Mouse (Mus musculus) forebrain, embryonic 10.5 days (tissue): ENCODE data around the gene Mrpl28. TPM values are rescaled to one million over a fixed set of nuclear protein-coding genes. Genes with fewer than 3 reads are reported as not detected.
"Not testable (repeated sequence)": the region's sequence is repeated elsewhere in the genome, so short reads cannot be mapped to it uniquely, and the experiment has no call there.

Experiments used
- DNase-seq: peaks from one replicate; pipeline ENCODE4 v3.0.0-alpha.2; 2017; ENCODE audit warnings: low spot score; ENCODE audit errors: extremely low spot score
- H3K27ac ChIP-seq: fragments of 300-500 bp; sonication (generic); 2 replicates; pipeline ENCODE4 v1.5.1; 2016; ENCODE audit warnings: mild to moderate bottlenecking
- H3K27me3 ChIP-seq: fragments of 300-500 bp; sonication (generic); 2 replicates; pipeline ENCODE4 v1.6.1; 2016; ENCODE audit warnings: mild to moderate bottlenecking; ENCODE audit not compliant: poor library complexity, severe bottlenecking
- H3K36me3 ChIP-seq: fragments of 300-500 bp; sonication (generic); replicated peaks from 2 replicates; pipeline ENCODE4 v1.6.1; 2016; ENCODE audit warnings: mild to moderate bottlenecking, moderate library complexity
- H3K4me1 ChIP-seq: fragments of 300-500 bp; sonication (generic); 2 replicates; pipeline ENCODE4 v1.6.1; 2016
- H3K4me3 ChIP-seq: fragments of 300-500 bp; sonication (generic); 2 replicates; pipeline ENCODE4 v1.5.1; 2016; ENCODE audit warnings: mild to moderate bottlenecking, moderate library complexity
- H3K9me3 ChIP-seq: fragments of 300-500 bp; sonication (generic); 2 replicates; pipeline ENCODE4 v1.6.1; 2016; ENCODE audit warnings: mild to moderate bottlenecking, moderate library complexity
- WGBS: fragments of 180-500 bp; shearing (Covaris S2); methylation state at CpG from one replicate; pipeline ENCODE4 v1.1.7; 2016; 5-methylcytosine and 5-hydroxymethylcytosine counted together
- polyA plus RNA-seq: library from polyadenylated mRNA; unstranded; fragments of >200 nt; fragmentation: Nextera tagmentation; extraction: Ambion mirVana; gene quantifications from 2 replicates; pipeline ENCODE4 v1.2.1, GENCODE M21; 2016

Mrpl28 gene
- polyA plus RNA-seq, 1 experiment from 2014 or later = 318 TPM

GRCm38 (mm10) chr17:26149056-26149455 is 25.8 kb downstream of the Mrpl28 start:
- Histone ChIP-seq H3K9me3 (peaks cover 17% of the 10 kb centered on the region; the same call in 1 of the 2 replicates), H3K27me3 (no peaks in the 10 kb centered on the region), H3K4me1 (no peaks in the 10 kb centered on the region), H3K27ac (no peak overlapping the region), H3K36me3 (peaks cover 100% of the 10 kb centered on the region), H3K4me3 (no peak overlapping the region)
- 86% methylated on average over 2 of the region's 2 CpGs for WGBS
- no peak for DNase-seq

GRCm38 (mm10) chr17:26151886-26152630 is 28.8 kb downstream of the Mrpl28 start:
- Histone ChIP-seq H3K27ac (no peak overlapping the region), H3K27me3 (no peaks in the 10 kb centered on the region), H3K4me1 (no peaks in the 10 kb centered on the region), H3K9me3 (peaks cover 17% of the 10 kb centered on the region; the same call in 1 of the 2 replicates), H3K36me3 (peaks cover 97% of the 10 kb centered on the region), H3K4me3 (no peak overlapping the region)
- DNase-seq = no peak
- WGBS = 94% methylated on average over 2 of the region's 2 CpGs

GRCm38 (mm10) chr17:26162736-26163135 is 39.4 kb downstream of the Mrpl28 start:
- Histone ChIP-seq H3K4me3 (no peak overlapping the region), H3K4me1 (no peaks in the 10 kb centered on the region), H3K9me3 (no peaks in the 10 kb centered on the region), H3K36me3 (peaks cover 40% of the 10 kb centered on the region), H3K27me3 (no peaks in the 10 kb centered on the region), H3K27ac (no peak overlapping the region)
- WGBS = 91% methylated on average over 1 of the region's 1 CpGs
- DNase-seq = no peak

- Histone ChIP-seq H3K4me3 (no peak overlapping the region), H3K36me3 (peaks cover 50% of the 10 kb centered on the region), H3K27ac (no peak overlapping the region), H3K27me3 (no peaks in the 10 kb centered on the region), H3K4me1 (no peaks in the 10 kb centered on the region), H3K9me3 (no peaks in the 10 kb centered on the region)
- no peak for DNase-seq
- 94% methylated on average over 2 of the region's 2 CpGs for WGBS
Measured at GRCm38 (mm10) chr17:26168039-26168438, 44.7 kb downstream of the Mrpl28 start.

- H3K4me1 ChIP-seq, H3K27ac ChIP-seq, H3K27me3 ChIP-seq, H3K9me3 ChIP-seq, H3K4me3 ChIP-seq, DNase-seq: not testable (repeated sequence)
- 85% methylated on average over 2 of the region's 2 CpGs for WGBS
- peaks cover 62% of the 10 kb centered on the region for H3K36me3 ChIP-seq
Measured at GRCm38 (mm10) chr17:26175248-26175647, 51.9 kb downstream of the Mrpl28 start.

Other genes with a start within 250 kb of the Mrpl28 start
- 76.7 and 79.1 TPM in 2 replicates for gene Mettl26, start 248.4 kb upstream of the Mrpl28 start, polyA plus RNA-seq
- 4.0 and 4.2 TPM in 2 replicates for gene Wfikkn1, start 242.6 kb upstream of the Mrpl28 start, polyA plus RNA-seq
- gene Rab40c, start 203.8 kb upstream of the Mrpl28 start, polyA plus RNA-seq = 29.4 and 30.9 TPM in 2 replicates
- gene Pigq, start 178.6 kb upstream of the Mrpl28 start, polyA plus RNA-seq = 68.4 and 75.6 TPM in 2 replicates
- 0.89 TPM in 1 of 2 replicates, not detected in the other for gene Nhlrc4, start 178.5 kb upstream of the Mrpl28 start, polyA plus RNA-seq
- gene A930017K11Rik, start 170.9 kb upstream of the Mrpl28 start, polyA plus RNA-seq = 0.09 and 0.14 TPM in 2 replicates
- 31.8 and 37.0 TPM in 2 replicates for gene Capn15, start 137.7 kb upstream of the Mrpl28 start, polyA plus RNA-seq
- 21.0 and 22.3 TPM in 2 replicates for gene Rab11fip3, start 53.9 kb upstream of the Mrpl28 start, polyA plus RNA-seq
- 23.5 and 24.7 TPM in 2 replicates for gene Decr2, start 33.2 kb upstream of the Mrpl28 start, polyA plus RNA-seq
- 126 and 138 TPM in 2 replicates for gene Nme4, start 27.9 kb upstream of the Mrpl28 start, polyA plus RNA-seq
- gene Tmem8, start 10.2 kb upstream of the Mrpl28 start, polyA plus RNA-seq = 1.7 and 1.8 TPM in 2 replicates
- gene Axin1, start 15.2 kb downstream of the Mrpl28 start, polyA plus RNA-seq = 8.4 and 10.5 TPM in 2 replicates
- 1.5 and 1.9 TPM in 2 replicates for gene Pdia2, start 75.6 kb downstream of the Mrpl28 start, polyA plus RNA-seq
- gene Rgs11, start 79.5 kb downstream of the Mrpl28 start, polyA plus RNA-seq = 1.1 and 2.1 TPM in 2 replicates
- gene Arhgdig, start 84.3 kb downstream of the Mrpl28 start, polyA plus RNA-seq = 6.6 and 6.7 TPM in 2 replicates
- 24.4 and 25.1 TPM in 2 replicates for gene Fam234a, start 120.7 kb downstream of the Mrpl28 start, polyA plus RNA-seq
- gene Luc7l, start 129.4 kb downstream of the Mrpl28 start, polyA plus RNA-seq = 116 and 135 TPM in 2 replicates